Mouse (Mus musculus) embryo, embryonic 11 days (tissue): Measurements from ENCODE around the gene Srpk2.
"Not testable (repeated sequence)": the region's sequence is repeated elsewhere in the genome, so short reads cannot be mapped to it uniquely, and the experiment has no call there.

ENCODE experiments used
- DNase-seq: peaks from one replicate; pipeline ENCODE4 v3.0.0-alpha.2; 2015

The Srpk2 gene

GRCm38 (mm10) chr5:23684517-23684916 lies at the start of gene Srpk2:
TSS of gene Srpk2 (minus strand) at chr5:23684617.
- no peak for DNase-seq

GRCm38 (mm10) chr5:23721956-23722355 lies 37.5 kb upstream of the Srpk2 start:
- no peak for DNase-seq

GRCm38 (mm10) chr5:23718881-23719328 lies 34.5 kb upstream of the Srpk2 start:
- DNase-seq = no peak

- no peak for DNase-seq
These were observed 33.7 kb upstream of the Srpk2 start for GRCm38 (mm10) chr5:23718182-23718534.

GRCm38 (mm10) chr5:23717469-23718181 lies 33.2 kb upstream of the Srpk2 start:
- no peak for DNase-seq

GRCm38 (mm10) chr5:23713401-23714335 lies 29.3 kb upstream of the Srpk2 start:
- no peak for DNase-seq

DNA sequence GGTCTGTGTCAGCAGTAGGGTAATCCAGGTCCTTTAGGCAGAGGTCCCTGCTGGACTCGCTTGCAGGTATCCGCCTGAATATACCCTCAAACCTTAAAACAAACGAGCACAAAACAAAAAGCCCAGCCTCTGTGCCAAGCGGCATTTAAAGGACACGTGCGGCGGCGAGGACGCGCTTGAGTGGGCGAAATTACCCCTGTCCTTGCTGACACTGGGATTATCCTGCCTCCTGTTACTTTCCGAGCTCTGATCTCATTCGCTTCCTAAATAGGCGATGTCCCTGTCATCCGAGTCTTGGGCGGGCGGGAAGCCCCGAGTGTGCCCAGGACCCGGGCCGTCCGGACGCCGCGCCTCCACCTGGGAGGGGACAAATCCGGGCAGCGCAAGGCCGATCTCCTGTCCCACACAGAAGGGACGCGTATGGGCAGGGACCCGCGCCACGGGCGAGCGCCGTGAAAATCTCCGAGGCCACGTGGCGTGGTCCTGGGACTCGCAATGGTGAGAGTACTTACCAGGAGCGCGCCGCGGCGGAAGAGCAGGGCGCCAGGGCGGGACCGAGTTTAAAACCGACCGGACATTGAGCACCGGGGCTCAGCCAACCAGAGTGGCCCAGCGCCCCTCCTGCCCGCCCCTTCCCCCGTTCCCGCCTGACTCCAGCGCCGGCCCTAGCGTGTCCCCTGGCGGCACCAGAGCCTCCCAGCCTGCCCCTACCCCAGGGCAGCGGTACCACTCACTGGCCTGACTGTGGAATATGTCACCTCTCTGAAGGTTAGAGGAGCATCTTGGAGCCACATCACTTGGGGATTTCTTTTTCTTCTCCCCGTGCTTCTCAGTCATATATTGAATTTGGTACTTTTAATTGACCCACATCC lies 27.9 kb upstream of the Srpk2 start:
- DNase-seq = peak; percentile 86

DNA sequence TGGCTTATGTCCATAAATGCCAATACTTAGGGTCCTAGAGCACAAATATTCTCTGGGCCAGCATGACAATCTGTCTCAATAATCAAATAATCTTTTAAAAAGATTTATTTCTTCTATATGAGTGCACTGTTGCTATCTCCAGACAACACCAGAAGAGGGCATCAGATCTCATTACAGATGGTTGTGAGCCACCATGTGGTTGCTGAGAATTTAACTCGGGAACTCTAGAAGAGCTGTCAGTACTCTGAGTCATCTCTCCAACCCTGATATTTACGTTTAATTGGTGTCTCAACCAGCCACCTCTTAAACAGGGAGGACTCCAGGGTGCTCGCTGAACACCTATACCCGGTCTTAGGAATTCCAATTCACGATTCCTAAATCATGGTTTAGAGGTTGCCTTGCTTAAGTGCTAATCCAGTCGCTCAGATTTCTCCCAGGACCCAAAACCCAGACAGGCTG lies 27.3 kb upstream of the Srpk2 start:
- peak; percentile 6 for DNase-seq

DNA sequence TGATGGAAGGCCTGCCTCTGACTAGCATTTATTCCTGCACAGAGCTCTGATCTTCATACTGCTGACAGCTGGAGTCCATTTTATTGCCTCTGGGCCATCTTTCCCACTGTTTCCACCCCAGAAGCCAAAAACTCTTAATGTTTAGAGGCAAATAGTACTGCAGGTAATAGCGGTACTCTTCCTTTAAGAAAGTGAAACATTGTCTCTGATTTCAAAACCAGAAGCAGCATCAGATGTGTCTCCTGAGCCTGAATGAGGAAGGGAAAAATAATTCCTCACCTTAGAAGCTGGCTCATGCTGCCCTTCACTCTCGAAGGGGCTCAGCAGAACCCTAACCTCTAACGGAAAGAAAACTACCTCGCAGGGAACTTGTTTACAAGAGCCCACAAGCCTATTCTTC lies 26.8 kb upstream of the Srpk2 start:
- no peak for DNase-seq

DNA sequence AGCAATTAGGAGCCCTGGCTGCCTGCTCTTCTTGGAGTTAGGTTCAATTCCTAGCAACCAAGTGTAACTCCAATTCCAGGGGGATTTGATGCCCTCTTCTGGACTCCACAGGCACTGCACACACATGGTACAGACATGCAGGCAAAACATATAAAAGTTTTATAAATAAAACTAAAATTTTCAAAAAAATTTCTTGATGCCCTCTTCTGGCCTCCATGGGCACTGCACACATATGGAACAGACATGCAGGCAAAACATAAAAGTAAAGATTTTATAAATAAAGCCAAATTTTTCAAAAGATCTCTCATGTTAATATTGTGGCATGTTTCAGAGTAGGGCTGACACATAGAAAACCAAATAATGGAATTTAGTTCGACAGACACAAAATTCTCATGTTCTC lies 25.2 kb upstream of the Srpk2 start:
- DNase-seq = no peak

- DNase-seq = not testable (repeated sequence)
These were observed 22.5 kb upstream of the Srpk2 start for GRCm38 (mm10) chr5:23706601-23707597.

GRCm38 (mm10) chr5:23697457-23697856 lies 13.0 kb upstream of the Srpk2 start:
- no peak for DNase-seq

DNA sequence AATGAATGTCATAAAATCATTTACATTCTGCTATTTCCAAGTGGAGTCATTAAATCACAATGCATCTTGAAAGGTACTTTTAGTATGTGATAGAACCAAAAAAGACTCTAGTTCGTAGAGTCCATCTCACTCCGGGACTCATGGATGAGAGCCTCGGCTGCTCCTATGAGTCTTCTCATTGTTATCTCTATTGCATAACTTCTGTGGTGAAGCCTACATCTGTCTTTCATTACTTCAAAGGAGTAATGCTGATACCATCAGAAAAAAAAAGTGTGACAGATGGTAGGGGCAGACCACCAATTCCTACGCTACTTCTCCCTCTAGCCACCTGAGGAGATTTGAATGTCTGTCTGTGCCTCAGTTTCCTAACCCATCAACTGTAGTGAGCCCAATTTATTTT lies 986 bp downstream of the Srpk2 start:
- no peak for DNase-seq

- no peak for DNase-seq
These were observed 5.4 kb downstream of the Srpk2 start for GRCm38 (mm10) chr5:23679006-23679405.

DNA sequence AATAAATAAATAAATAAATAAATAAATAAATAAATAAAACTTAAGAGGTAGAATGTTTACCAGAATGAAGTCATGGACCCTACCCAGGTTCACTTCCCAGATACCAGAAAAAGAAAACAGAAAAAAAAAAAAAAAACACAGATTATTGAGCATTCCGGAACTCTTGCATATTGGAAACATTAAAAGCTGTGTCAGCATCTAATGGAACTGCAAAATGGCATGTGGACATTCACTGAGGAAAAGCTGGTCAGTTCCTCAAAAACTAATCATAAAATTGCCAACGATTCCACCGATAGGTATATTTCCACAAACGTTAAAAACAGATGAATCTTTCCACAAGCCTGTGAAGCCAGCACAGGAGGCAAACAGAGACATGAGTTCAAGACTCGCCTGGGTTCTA lies 6.5 kb downstream of the Srpk2 start:
- DNase-seq = no peak

DNA sequence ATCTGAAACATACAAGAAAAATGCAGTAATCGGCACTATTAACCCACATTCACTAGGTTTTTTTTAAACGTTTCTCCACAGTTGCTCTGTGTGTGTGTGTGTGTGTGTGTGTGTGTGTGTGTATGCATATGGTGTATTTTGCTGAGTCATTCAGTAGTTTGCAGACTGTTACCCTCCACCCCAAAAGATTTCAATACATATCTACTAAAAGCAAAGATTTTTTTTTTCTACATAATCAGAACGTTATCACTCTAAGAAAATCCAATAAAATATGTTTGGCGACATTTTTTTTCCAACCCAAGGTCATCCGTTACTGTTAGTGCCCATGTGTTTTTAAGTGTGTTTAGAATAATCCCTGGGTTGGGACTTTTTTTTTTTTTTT lies 7.4 kb downstream of the Srpk2 start:
- DNase-seq = no peak

DNA sequence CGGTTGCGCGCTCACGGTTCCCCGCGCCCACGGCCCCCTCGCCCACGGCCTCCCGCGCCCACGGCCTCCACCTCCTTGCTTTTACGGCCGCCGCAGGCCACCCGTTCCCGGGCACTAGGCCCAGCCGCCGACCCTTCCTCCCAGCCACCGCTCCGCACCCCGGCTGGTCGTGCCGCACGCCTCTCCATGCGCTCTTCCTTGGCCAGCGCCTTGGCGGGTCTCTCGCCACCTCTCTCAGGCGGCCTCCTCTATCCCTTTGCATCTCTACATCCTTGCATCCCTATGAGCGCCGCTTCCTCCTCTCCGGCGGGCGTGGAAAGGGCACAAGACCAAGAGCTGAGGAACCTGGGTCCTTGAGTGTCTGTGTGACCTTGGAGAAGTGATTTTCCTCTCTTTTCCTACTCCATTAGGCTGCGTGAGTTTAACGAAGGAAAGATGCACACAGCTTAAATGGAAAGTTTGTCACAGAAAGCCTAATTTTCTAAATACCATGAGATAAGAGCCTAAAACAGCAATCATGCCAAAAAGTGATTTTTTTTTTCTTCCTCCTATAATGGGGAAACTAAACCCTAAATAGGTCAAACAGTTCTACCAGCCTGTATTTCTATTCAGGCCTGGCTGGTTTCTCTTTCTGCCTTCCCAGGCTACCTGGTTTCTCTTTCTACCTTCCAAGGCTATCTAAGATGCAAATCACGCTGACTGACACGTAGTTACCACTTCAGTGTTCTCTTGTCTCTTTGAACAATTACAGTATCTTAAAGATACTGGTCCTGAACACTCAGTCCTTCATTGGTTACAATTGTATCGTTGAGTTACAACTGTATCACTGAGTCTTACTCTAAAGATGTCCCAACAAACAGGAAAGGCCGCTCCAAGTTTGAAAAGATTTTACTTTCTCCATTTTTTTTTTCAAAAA lies 8.0 kb downstream of the Srpk2 start:
- DNase-seq = no peak

GRCm38 (mm10) chr5:23675499-23676155 lies 8.8 kb downstream of the Srpk2 start:
- peak; percentile 91 for DNase-seq

DNA sequence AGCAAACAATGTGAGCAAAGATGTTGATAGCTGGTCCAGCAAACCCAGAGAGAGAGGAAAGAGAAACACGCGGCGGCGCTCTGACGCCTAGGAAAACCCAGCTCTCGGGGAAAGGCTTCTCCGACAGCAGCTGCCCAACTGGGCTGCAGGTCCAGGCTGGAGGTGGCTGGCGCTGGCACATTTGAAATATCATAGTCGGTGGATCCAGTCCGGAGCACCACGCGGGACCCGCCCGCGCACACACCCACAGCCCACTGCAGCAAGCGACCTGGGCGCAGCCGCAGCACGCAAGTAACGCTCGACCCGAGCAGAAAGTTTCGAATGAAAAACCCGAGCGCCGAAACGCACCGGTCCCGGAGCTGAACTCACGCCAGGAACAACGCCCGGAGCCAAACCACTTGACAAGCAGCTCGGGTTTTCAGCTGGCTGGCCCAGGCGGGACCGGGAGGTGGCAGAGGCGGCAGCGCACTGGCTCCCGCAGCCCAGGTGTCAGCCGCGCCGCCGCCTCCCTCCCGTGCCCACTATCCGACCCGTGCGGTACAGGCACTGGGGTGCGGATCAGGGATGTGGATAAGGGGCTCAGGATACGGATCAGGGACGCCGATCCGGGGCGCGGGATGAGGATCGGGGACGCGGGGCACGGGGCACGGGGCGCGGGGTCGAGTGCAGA lies 9.5 kb downstream of the Srpk2 start:
- peak; percentile 81 for DNase-seq
